Mouse (Mus musculus): ENCODE results near the gene Tubgcp6. TPM values are rescaled to one million over a fixed set of nuclear protein-coding genes. Genes with fewer than 3 reads are reported as not detected.

Tubgcp6 gene
- polyA plus RNA-seq, 1 experiment from 2014 or later, result 20.7 TPM

GRCm38 (mm10) chr15:89097450-89097849 lies 25.5 kb downstream of the Tubgcp6 start:
- Histone ChIP-seq H3K27me3 (no peaks in the 10 kb centered on the region), H3K9ac (no peak overlapping the region), H3K9me3 (no peaks in the 10 kb centered on the region), H3K4me1 (no peaks in the 10 kb centered on the region), H3K27ac (no peak overlapping the region), H3K4me2 (replicated peaks) (no peak overlapping the region), H3K4me3 (no peak overlapping the region), H3K36me3 (peaks cover 97% of the 10 kb centered on the region)
- WGBS, result 90% methylated on average over 5 of the region's 5 CpGs
- ATAC-seq (ENCODE audit: insufficient number of reproducible peaks, insufficient read depth, low FRiP score, low TSS enrichment), result no peak

GRCm38 (mm10) chr15:89092181-89092580 lies 30.7 kb downstream of the Tubgcp6 start:
- Histone ChIP-seq H3K27me3 (no peaks in the 10 kb centered on the region), H3K4me2 (replicated peaks) (no peak overlapping the region), H3K9ac (no peak overlapping the region), H3K4me1 (peaks cover 18% of the 10 kb centered on the region), H3K9me3 (no peaks in the 10 kb centered on the region), H3K4me3 (no peak overlapping the region), H3K36me3 (peaks cover 56% of the 10 kb centered on the region), H3K27ac (no peak overlapping the region)
- 83% methylated on average over 5 of the region's 5 CpGs for WGBS
- no peak for ATAC-seq (ENCODE audit: insufficient number of reproducible peaks, insufficient read depth, low FRiP score, low TSS enrichment)

GRCm38 (mm10) chr15:89090662-89091061 lies 32.2 kb downstream of the Tubgcp6 start:
- no peaks in the 10 kb centered on the region for H3K9me3 ChIP-seq
- no peak overlapping the region for H3K27ac ChIP-seq
- WGBS, result 78% methylated on average over 4 of the region's 4 CpGs
- H3K9ac ChIP-seq, result no peak overlapping the region
- peaks cover 56% of the 10 kb centered on the region for H3K36me3 ChIP-seq
- H3K4me2 ChIP-seq (replicated peaks), result peak overlapping the region; percentile 98; the same call in 1 of the 2 replicates
- no peak for ATAC-seq (ENCODE audit: insufficient number of reproducible peaks, insufficient read depth, low FRiP score, low TSS enrichment)
- 0 out of 2 replicates have a peak overlapping the region, but pooled peaks have one; percentile 89 for H3K4me3 ChIP-seq
- peaks cover 18% of the 10 kb centered on the region for H3K4me1 ChIP-seq
- no peaks in the 10 kb centered on the region for H3K27me3 ChIP-seq

GRCm38 (mm10) chr15:89089248-89090051 lies 33.5 kb downstream of the Tubgcp6 start:
- 3% methylated on average over 67 of the region's 68 CpGs for WGBS
- peak overlapping the region; percentile 89 for H3K4me3 ChIP-seq
- H3K4me2 ChIP-seq (replicated peaks), result peak overlapping the region; percentile 98
- H3K36me3 ChIP-seq, result peaks cover 56% of the 10 kb centered on the region
- peak; percentile 54 for ATAC-seq (ENCODE audit: insufficient number of reproducible peaks, insufficient read depth, low FRiP score, low TSS enrichment)
- H3K9ac ChIP-seq, result peak overlapping the region; percentile 92
- no peaks in the 10 kb centered on the region for H3K27me3 ChIP-seq
- peaks cover 18% of the 10 kb centered on the region for H3K4me1 ChIP-seq
- peak overlapping the region; percentile 70 for H3K27ac ChIP-seq
- H3K9me3 ChIP-seq, result no peaks in the 10 kb centered on the region

DNA sequence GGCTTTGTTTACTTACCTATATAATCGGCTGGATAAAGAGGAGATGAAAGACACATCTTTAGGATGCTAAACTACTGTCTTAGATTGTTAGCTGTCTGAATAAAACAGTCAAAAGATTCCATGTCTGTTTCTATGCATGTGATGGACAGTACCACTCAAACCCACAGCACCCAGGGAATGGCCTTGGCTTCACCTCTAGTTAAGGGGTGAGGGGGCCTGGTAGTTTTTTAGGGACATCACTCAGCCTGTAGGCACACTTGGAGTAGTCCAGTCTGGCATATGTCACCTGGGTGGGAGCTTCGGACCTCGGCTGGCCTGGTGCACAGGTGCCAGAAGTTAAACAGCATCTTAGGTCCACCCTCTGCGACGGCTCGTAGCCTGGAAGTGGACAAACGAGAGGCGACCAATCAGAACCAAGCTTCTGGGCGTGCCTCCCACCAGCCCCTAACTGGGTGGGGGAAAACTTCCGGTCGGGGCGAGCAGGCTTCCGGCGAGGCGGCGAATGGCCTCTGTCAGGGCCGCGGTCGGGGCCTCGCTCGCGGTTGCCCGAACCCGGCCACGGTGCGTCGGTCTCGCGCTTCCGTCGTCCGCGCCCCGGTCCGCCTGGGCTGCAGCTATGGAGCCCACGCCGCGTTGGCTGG lies 34.2 kb downstream of the Tubgcp6 start, which contains the start of gene Selenoo:
TSS of gene Selenoo (plus strand) at position 478 of the 641 bp plus-strand sequence.
- peak within 1 kb of the TSS; percentile 98 for H3K4me2 ChIP-seq (replicated peaks)
- peaks cover 56% of the 10 kb centered on the region for H3K36me3 ChIP-seq
- no peaks in the 10 kb centered on the region for H3K9me3 ChIP-seq
- H3K27me3 ChIP-seq, result no peaks in the 10 kb centered on the region
- peak within 1 kb of the TSS; percentile 92 for H3K9ac ChIP-seq
- peak within 1 kb of the TSS; percentile 70 for H3K27ac ChIP-seq
- H3K4me3 ChIP-seq, result peak within 1 kb of the TSS; percentile 89
- peak; percentile 86 for ATAC-seq (ENCODE audit: insufficient number of reproducible peaks, insufficient read depth, low FRiP score, low TSS enrichment)
- 2% methylated on average over 38 of the region's 38 CpGs for WGBS
- peaks cover 18% of the 10 kb centered on the region for H3K4me1 ChIP-seq

- Histone ChIP-seq H3K9ac (no peak overlapping the region), H3K4me1 (peaks cover 9% of the 10 kb centered on the region), H3K4me2 (replicated peaks) (no peak overlapping the region), H3K36me3 (peaks cover 60% of the 10 kb centered on the region), H3K27ac (no peak overlapping the region), H3K4me3 (no peak overlapping the region), H3K27me3 (no peaks in the 10 kb centered on the region), H3K9me3 (no peaks in the 10 kb centered on the region)
- WGBS, result 93% methylated on average over 2 of the region's 2 CpGs
- ATAC-seq (ENCODE audit: insufficient number of reproducible peaks, insufficient read depth, low FRiP score, low TSS enrichment), result no peak
Measured at GRCm38 (mm10) chr15:89084826-89085225, 38.1 kb downstream of the Tubgcp6 start.

- 90% methylated on average over 1 of the region's 1 CpGs for WGBS
- Histone ChIP-seq H3K4me1 (peaks cover 6% of the 10 kb centered on the region; the same call in 1 of the 2 replicates), H3K9me3 (no peaks in the 10 kb centered on the region), H3K4me3 (no peak overlapping the region), H3K27ac (no peak overlapping the region), H3K9ac (no peak overlapping the region), H3K36me3 (peaks cover 60% of the 10 kb centered on the region), H3K27me3 (no peaks in the 10 kb centered on the region), H3K4me2 (replicated peaks) (no peak overlapping the region)
- no peak for ATAC-seq (ENCODE audit: insufficient number of reproducible peaks, insufficient read depth, low FRiP score, low TSS enrichment)
Measured at GRCm38 (mm10) chr15:89083906-89084305, 39.0 kb downstream of the Tubgcp6 start.

GRCm38 (mm10) chr15:89078208-89078836 lies 44.6 kb downstream of the Tubgcp6 start:
- Histone ChIP-seq H3K4me2 (replicated peaks) (peak overlapping the region; percentile 1; the same call in 1 of the 2 replicates), H3K27me3 (no peaks in the 10 kb centered on the region), H3K4me1 (peaks cover 33% of the 10 kb centered on the region), H3K36me3 (peaks cover 20% of the 10 kb centered on the region), H3K9ac (no peak overlapping the region), H3K9me3 (no peaks in the 10 kb centered on the region), H3K27ac (no peak overlapping the region), H3K4me3 (no peak overlapping the region)
- no peak for ATAC-seq (ENCODE audit: insufficient number of reproducible peaks, insufficient read depth, low FRiP score, low TSS enrichment)
- 59% methylated on average over 9 of the region's 9 CpGs for WGBS

- Histone ChIP-seq H3K9ac (peak overlapping the region; percentile 94), H3K27me3 (no peaks in the 10 kb centered on the region), H3K9me3 (no peaks in the 10 kb centered on the region), H3K27ac (peak overlapping the region; percentile 84), H3K4me3 (peak overlapping the region; percentile 89), H3K36me3 (peaks cover 2% of the 10 kb centered on the region; the same call in 1 of the 2 replicates), H3K4me1 (peaks cover 33% of the 10 kb centered on the region), H3K4me2 (replicated peaks) (peak overlapping the region; percentile 92)
- under 1% methylated on average over 27 of the region's 39 CpGs for WGBS
- peak; percentile 62 for ATAC-seq (ENCODE audit: insufficient number of reproducible peaks, insufficient read depth, low FRiP score, low TSS enrichment)
Measured at GRCm38 (mm10) chr15:89076156-89076731, 46.7 kb downstream of the Tubgcp6 start.

- H3K4me2 ChIP-seq (replicated peaks), result peak overlapping the region; percentile 92
- no peaks in the 10 kb centered on the region for H3K36me3 ChIP-seq
- H3K27ac ChIP-seq, result peak overlapping the region; percentile 84
- peak overlapping the region; percentile 89 for H3K4me3 ChIP-seq
- H3K9me3 ChIP-seq, result no peaks in the 10 kb centered on the region
- H3K27me3 ChIP-seq, result peaks cover 3% of the 10 kb centered on the region; the same call in 1 of the 2 replicates
- peak overlapping the region; percentile 94 for H3K9ac ChIP-seq
- H3K4me1 ChIP-seq, result peaks cover 33% of the 10 kb centered on the region
- ATAC-seq (ENCODE audit: insufficient number of reproducible peaks, insufficient read depth, low FRiP score, low TSS enrichment), result peak; percentile 88
- WGBS, result 1% methylated on average over 52 of the region's 59 CpGs
Measured at GRCm38 (mm10) chr15:89075478-89076147, 47.3 kb downstream of the Tubgcp6 start.

Data from embryonic facial prominence, embryonic 12.5 days (tissue).